Mouse (Mus musculus): Measurements from ENCODE around the gene Taf1b. TPM values are rescaled to one million over a fixed set of nuclear protein-coding genes. Genes with fewer than 3 reads are reported as not detected.

Gene Taf1b
- polyA plus RNA-seq, 1 experiment from 2014 or later, result 36.1 TPM

GRCm38 (mm10) chr12:24603266-24603665 lies 105.1 kb downstream of the Taf1b start:
- no peaks in the 10 kb centered on the region for H3K36me3 ChIP-seq (ENCODE audit: control insufficient read depth, insufficient read depth, low read length)
- H3K27me3 ChIP-seq (ENCODE audit: control insufficient read depth, insufficient read depth, low read depth, low read length), result no peaks in the 10 kb centered on the region
- WGBS, result 43% methylated on average over 2 of the region's 2 CpGs
- ATAC-seq, result no peak
- H3K9me3 ChIP-seq (replicated peaks; ENCODE audit: control insufficient read depth, low read length, poor library complexity, severe bottlenecking), result no peaks in the 10 kb centered on the region
- H3K4me1 ChIP-seq (ENCODE audit: control insufficient read depth, insufficient read depth, low read length), result no peaks in the 10 kb centered on the region
- no peak overlapping the region for H3K9ac ChIP-seq (ENCODE audit: low read depth, low read length)
- no peak overlapping the region for H3K4me2 ChIP-seq (ENCODE audit: low read length)
- no peak overlapping the region for H3K4me3 ChIP-seq (ENCODE audit: low read depth, low read length)
- no peak overlapping the region for H3K27ac ChIP-seq (ENCODE audit: low read length)

DNA sequence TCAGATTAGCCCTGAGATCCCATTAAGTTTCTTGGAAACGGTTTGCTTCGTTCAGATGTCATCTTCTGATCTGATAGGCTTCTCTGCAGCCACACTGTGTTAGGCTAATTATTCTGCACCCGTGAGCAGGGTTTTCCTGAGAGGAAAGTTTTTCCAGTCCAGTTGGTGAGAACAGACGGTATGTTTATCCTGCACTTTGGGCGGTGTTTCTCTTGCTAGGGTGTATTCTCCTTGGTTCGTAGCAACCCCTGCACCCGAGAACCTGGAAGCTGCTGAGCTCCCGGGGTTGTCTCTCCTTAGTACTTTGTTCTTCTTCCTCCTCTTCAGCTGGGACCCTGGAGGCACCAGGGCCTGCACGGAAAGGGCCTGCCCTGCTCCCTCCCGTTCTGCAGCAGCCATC lies 108.0 kb downstream of the Taf1b start:
- Histone ChIP-seq H3K9me3 (replicated peaks; ENCODE audit: control insufficient read depth, low read length, poor library complexity, severe bottlenecking) (no peaks in the 10 kb centered on the region), H3K4me3 (ENCODE audit: low read depth, low read length) (no peak overlapping the region), H3K36me3 (ENCODE audit: control insufficient read depth, insufficient read depth, low read length) (no peaks in the 10 kb centered on the region), H3K4me1 (ENCODE audit: control insufficient read depth, insufficient read depth, low read length) (no peaks in the 10 kb centered on the region), H3K4me2 (ENCODE audit: low read length) (no peak overlapping the region), H3K27ac (ENCODE audit: low read length) (no peak overlapping the region), H3K9ac (ENCODE audit: low read depth, low read length) (no peak overlapping the region), H3K27me3 (ENCODE audit: control insufficient read depth, insufficient read depth, low read depth, low read length) (no peaks in the 10 kb centered on the region)
- 61% methylated on average over 10 of the region's 10 CpGs for WGBS
- ATAC-seq, result no peak

Other genes with a start within 250 kb of the Taf1b start
- 1.2 and 1.7 TPM in 2 replicates for gene Grhl1, start 73.9 kb downstream of the Taf1b start, polyA plus RNA-seq (2015; fragmentation: Nextera tagmentation; extraction: Ambion mirVana)
- gene Klf11, start 152.9 kb downstream of the Taf1b start, polyA plus RNA-seq (2015; fragmentation: Nextera tagmentation; extraction: Ambion mirVana), result 21.4 and 22.6 TPM in 2 replicates
- 1.6 and 1.8 TPM in 2 replicates for gene Cys1, start 183.5 kb downstream of the Taf1b start, polyA plus RNA-seq (2015; fragmentation: Nextera tagmentation; extraction: Ambion mirVana)
- 37.5 and 41.4 TPM in 2 replicates for gene Rrm2, start 209.9 kb downstream of the Taf1b start, polyA plus RNA-seq (2015; fragmentation: Nextera tagmentation; extraction: Ambion mirVana)

Data from midbrain, embryonic 16.5 days (tissue).